Comparison of ENCODE assay signal across 22 mouse cellular contexts in genomic region chr6:94092500-94092899, GRCm38 (mm10).
DNase-seq lines count a peak whose midpoint lies in the region; ATAC-seq and TF ChIP-seq lines count a peak whose summit lies in the region.
"Had no signal": no experiment of that assay in that cellular context is flagged by ENCODE, and none has a peak within 500 bp of the region (broad histone marks: within the 10 kb centered on the region; RNA-seq: fewer than 3 reads in every experiment).

No protein-coding gene starts in this region.

- no peak for DNase-seq in limb, embryonic 10.5 days (ENCODE audit: low spot score)
- DNase-seq in left cerebral cortex, postnatal 25 days (ENCODE audit: low spot score in 2 of 2) = no peak
- DNase-seq: adrenal gland, adult 8-10 months; adrenal gland, postnatal 25 days; B cell, adult 2 months; cerebellum, adult 18-20 months; cerebellum, adult 9-10 months; cerebellum, postnatal 14 days; gastrocnemius, postnatal 25 days; heart, adult 18-20 months; heart, postnatal 14 days; heart, postnatal 4 days had no signal

- no peaks in the 10 kb centered on the region for H3K9me3 ChIP-seq in intestine, embryonic 16.5 days (ENCODE audit: control insufficient read depth, low read length)
- H3K9me3 ChIP-seq in intestine, postnatal 0 days (ENCODE audit: control insufficient read depth) = no peaks in the 10 kb centered on the region
- H3K9me3 ChIP-seq in limb, embryonic 10.5 days (replicated peaks) = no peaks in the 10 kb centered on the region
- H3K9me3 ChIP-seq in limb, embryonic 13.5 days = no peaks in the 10 kb centered on the region
- H3K9me3 ChIP-seq in stomach, embryonic 16.5 days (replicated peaks; ENCODE audit: control insufficient read depth, low read length) = no peaks in the 10 kb centered on the region
- H3K9me3 ChIP-seq in heart, embryonic 11.5 days (replicated peaks; ENCODE audit: control insufficient read depth, low read length) = no peaks in the 10 kb centered on the region
- H3K9me3 ChIP-seq: heart, embryonic 13.5 days had no signal

- 80% methylated on average over 4 of the region's 4 CpGs for WGBS in intestine, embryonic 16.5 days
- 83% methylated on average over 4 of the region's 4 CpGs for WGBS in intestine, postnatal 0 days
- WGBS in limb, embryonic 10.5 days = 75% methylated on average over 4 of the region's 4 CpGs
- 54% methylated on average over 4 of the region's 4 CpGs for WGBS in limb, embryonic 13.5 days
- WGBS in stomach, embryonic 16.5 days = 84% methylated on average over 4 of the region's 4 CpGs
- 86% methylated on average over 4 of the region's 4 CpGs for WGBS in heart, embryonic 11.5 days (ENCODE audit: insufficient replicate concordance)

- H3K4me1 ChIP-seq in intestine, embryonic 16.5 days (ENCODE audit: control insufficient read depth, insufficient read depth, low read length) = peaks cover 27% of the 10 kb centered on the region
- H3K4me1 ChIP-seq in intestine, postnatal 0 days (replicated peaks; ENCODE audit: control insufficient read depth, insufficient read depth, low read length) = peaks cover 30% of the 10 kb centered on the region
- H3K4me1 ChIP-seq in limb, embryonic 10.5 days = peaks cover 67% of the 10 kb centered on the region
- H3K4me1 ChIP-seq in limb, embryonic 13.5 days = peaks cover 41% of the 10 kb centered on the region
- peaks cover 20% of the 10 kb centered on the region for H3K4me1 ChIP-seq in stomach, embryonic 16.5 days (ENCODE audit: control insufficient read depth, insufficient read depth, low read length)
- peaks cover 29% of the 10 kb centered on the region for H3K4me1 ChIP-seq in heart, embryonic 11.5 days (ENCODE audit: control insufficient read depth, insufficient read depth, low read length)

- H3K27me3 ChIP-seq in intestine, embryonic 16.5 days (replicated peaks; ENCODE audit: control insufficient read depth, insufficient read depth, low read length) = no peaks in the 10 kb centered on the region
- no peaks in the 10 kb centered on the region for H3K27me3 ChIP-seq in intestine, postnatal 0 days (replicated peaks; ENCODE audit: control insufficient read depth, insufficient read depth, low read length)
- H3K27me3 ChIP-seq in limb, embryonic 10.5 days (ENCODE audit: low read depth, poor library complexity, severe bottlenecking) = no peaks in the 10 kb centered on the region
- no peaks in the 10 kb centered on the region for H3K27me3 ChIP-seq in limb, embryonic 13.5 days
- H3K27me3 ChIP-seq in stomach, embryonic 16.5 days (ENCODE audit: control insufficient read depth, insufficient read depth, low read length) = no peaks in the 10 kb centered on the region
- no peaks in the 10 kb centered on the region for H3K27me3 ChIP-seq in heart, embryonic 11.5 days (ENCODE audit: control insufficient read depth, insufficient read depth, low read length)
- H3K27me3 ChIP-seq: heart, embryonic 13.5 days had no signal

- H3K36me3 ChIP-seq in intestine, embryonic 16.5 days (ENCODE audit: control insufficient read depth, insufficient read depth, low read length) = no peaks in the 10 kb centered on the region
- no peaks in the 10 kb centered on the region for H3K36me3 ChIP-seq in intestine, postnatal 0 days (ENCODE audit: control insufficient read depth, insufficient read depth)
- H3K36me3 ChIP-seq in limb, embryonic 10.5 days = no peaks in the 10 kb centered on the region
- H3K36me3 ChIP-seq in limb, embryonic 13.5 days = no peaks in the 10 kb centered on the region
- H3K36me3 ChIP-seq in stomach, embryonic 16.5 days (ENCODE audit: control insufficient read depth, insufficient read depth, low read length) = no peaks in the 10 kb centered on the region
- no peaks in the 10 kb centered on the region for H3K36me3 ChIP-seq in heart, embryonic 11.5 days (ENCODE audit: control insufficient read depth, insufficient read depth, low read length)
- H3K36me3 ChIP-seq: heart, embryonic 13.5 days had no signal

- TF ChIP-seq CTCF in intestine, postnatal 0 days (IDR thresholded peaks at IDR 0.05; ENCODE audit: low read depth) = no peak

- H3K4me3 ChIP-seq in intestine, embryonic 16.5 days (ENCODE audit: low read length) = no peak overlapping the region
- H3K4me3 ChIP-seq in intestine, postnatal 0 days (ENCODE audit: low read depth, low read length) = no peak overlapping the region
- H3K4me3 ChIP-seq in limb, embryonic 10.5 days = no peak overlapping the region
- no peak overlapping the region for H3K4me3 ChIP-seq in limb, embryonic 13.5 days
- no peak overlapping the region for H3K4me3 ChIP-seq in stomach, embryonic 16.5 days (replicated peaks; ENCODE audit: low read length)
- H3K4me3 ChIP-seq in heart, embryonic 11.5 days (ENCODE audit: low read depth, low read length) = no peak overlapping the region
- H3K4me3 ChIP-seq: heart, embryonic 13.5 days had no signal

- no peak for ATAC-seq in intestine, embryonic 16.5 days
- ATAC-seq in intestine, postnatal 0 days = no peak
- 0 out of 2 replicates have a peak, but pooled peaks have one; percentile 5 for ATAC-seq in limb, embryonic 13.5 days (ENCODE audit: low FRiP score, low read depth)
- no peak for ATAC-seq in stomach, embryonic 16.5 days (ENCODE audit: insufficient read depth, low FRiP score)
- ATAC-seq in heart, embryonic 11.5 days (replicated peaks; ENCODE audit: insufficient number of reproducible peaks, low FRiP score, low TSS enrichment) = no peak
- ATAC-seq: CD4-positive, CD25-positive, alpha-beta regulatory T cell, adult 4 months; forebrain, embryonic 14.5 days; hindbrain, postnatal 0 days had no signal

- intact Hi-C loops in left cerebral cortex, postnatal 25 days (cut with DNase I) = no loop called here

- no peak overlapping the region for H3K4me2 ChIP-seq in intestine, embryonic 16.5 days (ENCODE audit: low read depth, low read length)
- H3K4me2 ChIP-seq in intestine, postnatal 0 days (replicated peaks; ENCODE audit: low read depth) = no peak overlapping the region
- no peak overlapping the region for H3K4me2 ChIP-seq in limb, embryonic 13.5 days (replicated peaks)
- H3K4me2 ChIP-seq in stomach, embryonic 16.5 days (ENCODE audit: low read depth, low read length) = no peak overlapping the region
- no peak overlapping the region for H3K4me2 ChIP-seq in heart, embryonic 11.5 days
- H3K4me2 ChIP-seq: heart, embryonic 13.5 days; hindbrain, embryonic 14.5 days had no signal

- no peak overlapping the region for H3K9ac ChIP-seq in intestine, embryonic 16.5 days (ENCODE audit: low read depth, low read length)
- no peak overlapping the region for H3K9ac ChIP-seq in intestine, postnatal 0 days (ENCODE audit: low read depth, low read length)
- H3K9ac ChIP-seq in limb, embryonic 13.5 days = no peak overlapping the region
- no peak overlapping the region for H3K9ac ChIP-seq in stomach, embryonic 16.5 days (ENCODE audit: low read length)
- H3K9ac ChIP-seq in heart, embryonic 11.5 days (ENCODE audit: low read depth, low read length) = no peak overlapping the region
- H3K9ac ChIP-seq: heart, embryonic 13.5 days; hindbrain, embryonic 14.5 days had no signal

- peak overlapping the region; percentile 21; the same call in 1 of the 2 replicates for H3K27ac ChIP-seq in intestine, embryonic 16.5 days (ENCODE audit: low read length)
- no peak overlapping the region; the same call in 1 of the 2 replicates for H3K27ac ChIP-seq in intestine, postnatal 0 days (ENCODE audit: low read depth, low read length)
- 0 out of 2 replicates have a peak overlapping the region, but pooled peaks have one; percentile 32 for H3K27ac ChIP-seq in limb, embryonic 10.5 days
- no peak overlapping the region for H3K27ac ChIP-seq in limb, embryonic 13.5 days
- H3K27ac ChIP-seq in stomach, embryonic 16.5 days (ENCODE audit: low read length) = peak overlapping the region; percentile 63
- H3K27ac ChIP-seq in heart, embryonic 11.5 days (ENCODE audit: low read depth, low read length) = no peak overlapping the region
- H3K27ac ChIP-seq: heart, embryonic 13.5 days; hindbrain, embryonic 14.5 days; hindbrain, postnatal 0 days had no signal

Comparison
In these comparisons a context has a peak if more than half of its experiments do, and no peak if none do; other contexts are left out.
1. H3K27ac ChIP-seq: peak in intestine, embryonic 16.5 days (single experiment), limb, embryonic 10.5 days (single experiment) and stomach, embryonic 16.5 days (single experiment); none in intestine, postnatal 0 days (single experiment), limb, embryonic 13.5 days (single experiment) and heart, embryonic 11.5 days (single experiment).